Mouse (Mus musculus): ENCODE data around the gene Cct4.

DNA sequence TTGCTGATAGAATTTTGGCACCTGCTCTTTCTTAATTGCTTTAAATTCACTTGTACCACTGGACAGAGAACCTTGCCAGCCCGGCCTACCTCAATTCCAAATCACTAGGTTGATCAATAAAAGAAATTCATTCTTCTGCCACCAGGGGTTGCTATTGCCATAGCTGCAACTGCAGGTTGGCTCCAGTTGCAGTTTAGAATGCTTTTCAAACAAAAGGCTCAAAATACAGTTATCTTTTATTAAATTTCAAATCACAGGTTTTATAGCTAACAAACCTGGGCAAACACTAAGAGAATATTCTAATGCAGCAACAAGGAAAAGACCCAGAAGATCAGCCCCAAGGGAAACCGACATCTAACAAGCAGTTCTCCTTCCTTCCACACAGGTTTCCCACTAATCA lies 3.0 kb upstream of the Cct4 start:
- TF ChIP-seq POLR2A (IDR thresholded peaks at IDR 0.05; ENCODE audit: borderline replicate concordance, insufficient read depth, low read length) (no peak), CTCF (IDR thresholded peaks at IDR 0.05; ENCODE audit: borderline replicate concordance, insufficient read depth, low read depth, low read length) (peak; percentile 68)

All from cerebellum, adult 2 months (tissue).